Mouse (Mus musculus): ENCODE results near the gene Camk2d. TPM values are rescaled to one million over a fixed set of nuclear protein-coding genes. Genes with fewer than 3 reads are reported as not detected.
A peak's percentile ranks its signal among the peaks of the same experiment; 100 is the strongest.

Camk2d gene
- polyA plus RNA-seq, 1 experiment = 316 TPM

- no peak overlapping the region for H3K27ac ChIP-seq (ENCODE audit: insufficient read depth, low read depth, low read length)
- TF ChIP-seq POLR2A (IDR thresholded peaks at IDR 0.05; ENCODE audit: insufficient read depth, low read depth, low read length) (no peak), CTCF (IDR thresholded peaks at IDR 0.05; ENCODE audit: insufficient read depth, low read depth, low read length) (no peak)
- no peaks in the 10 kb centered on the region for H3K4me1 ChIP-seq (ENCODE audit: control insufficient read depth, insufficient read depth, low read length)
- WGBS = 84% methylated on average over 6 of the region's 6 CpGs
- no peak overlapping the region for H3K4me3 ChIP-seq (ENCODE audit: insufficient read depth, low read depth, low read length)
Observed at GRCm38 (mm10) chr3:126752978-126753377, 156.9 kb downstream of the Camk2d start.

- TF ChIP-seq CTCF (IDR thresholded peaks at IDR 0.05; ENCODE audit: insufficient read depth, low read depth, low read length) = no peak
- TF ChIP-seq POLR2A (IDR thresholded peaks at IDR 0.05; ENCODE audit: insufficient read depth, low read depth, low read length) = no peak
- Histone ChIP-seq H3K4me1 (ENCODE audit: control insufficient read depth, insufficient read depth, low read length) (no peaks in the 10 kb centered on the region), H3K4me3 (ENCODE audit: insufficient read depth, low read depth, low read length) (no peak overlapping the region), H3K27ac (ENCODE audit: insufficient read depth, low read depth, low read length) (no peak overlapping the region)
- WGBS = 90% methylated on average over 1 of the region's 1 CpGs
Observed at GRCm38 (mm10) chr3:126758398-126758797, 162.3 kb downstream of the Camk2d start.

GRCm38 (mm10) chr3:126760608-126761007, 164.5 kb downstream of the Camk2d start:
- no peaks in the 10 kb centered on the region for H3K4me1 ChIP-seq (ENCODE audit: control insufficient read depth, insufficient read depth, low read length)
- no peak overlapping the region for H3K27ac ChIP-seq (ENCODE audit: insufficient read depth, low read depth, low read length)
- TF ChIP-seq POLR2A (IDR thresholded peaks at IDR 0.05; ENCODE audit: insufficient read depth, low read depth, low read length) = no peak
- no peak for TF ChIP-seq CTCF (IDR thresholded peaks at IDR 0.05; ENCODE audit: insufficient read depth, low read depth, low read length)
- H3K4me3 ChIP-seq (ENCODE audit: insufficient read depth, low read depth, low read length) = no peak overlapping the region
- 83% methylated on average over 3 of the region's 3 CpGs for WGBS

- 91% methylated on average over 4 of the region's 4 CpGs for WGBS
- no peak for TF ChIP-seq CTCF (IDR thresholded peaks at IDR 0.05; ENCODE audit: insufficient read depth, low read depth, low read length)
- TF ChIP-seq POLR2A (IDR thresholded peaks at IDR 0.05; ENCODE audit: insufficient read depth, low read depth, low read length) = no peak
Observed at GRCm38 (mm10) chr3:126764745-126765144, 168.6 kb downstream of the Camk2d start.

GRCm38 (mm10) chr3:126770056-126770455, 174.0 kb downstream of the Camk2d start:
- WGBS = 80% methylated on average over 6 of the region's 6 CpGs

More at GRCm38 (mm10) chr3:126764745-126765144, 168.6 kb downstream of the Camk2d start:
- Histone ChIP-seq H3K4me1 (ENCODE audit: control insufficient read depth, insufficient read depth, low read length) (no peaks in the 10 kb centered on the region), H3K27ac (ENCODE audit: insufficient read depth, low read depth, low read length) (no peak overlapping the region), H3K4me3 (ENCODE audit: insufficient read depth, low read depth, low read length) (no peak overlapping the region)

GRCm38 (mm10) chr3:126771032-126771431, 174.9 kb downstream of the Camk2d start:
- TF ChIP-seq CTCF (IDR thresholded peaks at IDR 0.05; ENCODE audit: insufficient read depth, low read depth, low read length) (no peak), POLR2A (IDR thresholded peaks at IDR 0.05; ENCODE audit: insufficient read depth, low read depth, low read length) (no peak)
- H3K4me1 ChIP-seq (ENCODE audit: control insufficient read depth, insufficient read depth, low read length) = no peaks in the 10 kb centered on the region
- 88% methylated on average over 8 of the region's 8 CpGs for WGBS
- H3K4me3 ChIP-seq (ENCODE audit: insufficient read depth, low read depth, low read length) = no peak overlapping the region
- H3K27ac ChIP-seq (ENCODE audit: insufficient read depth, low read depth, low read length) = no peak overlapping the region

More at GRCm38 (mm10) chr3:126770056-126770455, 174.0 kb downstream of the Camk2d start:
- TF ChIP-seq POLR2A (IDR thresholded peaks at IDR 0.05; ENCODE audit: insufficient read depth, low read depth, low read length) (no peak), CTCF (IDR thresholded peaks at IDR 0.05; ENCODE audit: insufficient read depth, low read depth, low read length) (no peak)
- H3K27ac ChIP-seq (ENCODE audit: insufficient read depth, low read depth, low read length) = no peak overlapping the region
- H3K4me1 ChIP-seq (ENCODE audit: control insufficient read depth, insufficient read depth, low read length) = no peaks in the 10 kb centered on the region
- no peak overlapping the region for H3K4me3 ChIP-seq (ENCODE audit: insufficient read depth, low read depth, low read length)

- TF ChIP-seq CTCF (IDR thresholded peaks at IDR 0.05; ENCODE audit: insufficient read depth, low read depth, low read length) (peak; percentile 27; the same call in 1 of the 2 replicates), POLR2A (IDR thresholded peaks at IDR 0.05; ENCODE audit: insufficient read depth, low read depth, low read length) (no peak)
- Histone ChIP-seq H3K4me3 (ENCODE audit: insufficient read depth, low read depth, low read length) (no peak overlapping the region), H3K27ac (ENCODE audit: insufficient read depth, low read depth, low read length) (no peak overlapping the region), H3K4me1 (ENCODE audit: control insufficient read depth, insufficient read depth, low read length) (no peaks in the 10 kb centered on the region)
- WGBS = 29% methylated on average over 6 of the region's 6 CpGs
Observed at GRCm38 (mm10) chr3:126771541-126771940, 175.4 kb downstream of the Camk2d start.

GRCm38 (mm10) chr3:126776001-126776400, 179.9 kb downstream of the Camk2d start:
- peaks cover 2% of the 10 kb centered on the region; the same call in 1 of the 2 replicates for H3K4me1 ChIP-seq (ENCODE audit: control insufficient read depth, insufficient read depth, low read length)
- no peak overlapping the region for H3K27ac ChIP-seq (ENCODE audit: insufficient read depth, low read depth, low read length)
- no peak overlapping the region for H3K4me3 ChIP-seq (ENCODE audit: insufficient read depth, low read depth, low read length)
- TF ChIP-seq CTCF (IDR thresholded peaks at IDR 0.05; ENCODE audit: insufficient read depth, low read depth, low read length) (no peak), POLR2A (IDR thresholded peaks at IDR 0.05; ENCODE audit: insufficient read depth, low read depth, low read length) (no peak)

- WGBS = 98% methylated on average over 9 of the region's 9 CpGs
- TF ChIP-seq POLR2A (IDR thresholded peaks at IDR 0.05; ENCODE audit: insufficient read depth, low read depth, low read length) = no peak
- no peak for TF ChIP-seq CTCF (IDR thresholded peaks at IDR 0.05; ENCODE audit: insufficient read depth, low read depth, low read length)
- Histone ChIP-seq H3K4me3 (ENCODE audit: insufficient read depth, low read depth, low read length) (no peak overlapping the region), H3K27ac (ENCODE audit: insufficient read depth, low read depth, low read length) (no peak overlapping the region), H3K4me1 (ENCODE audit: control insufficient read depth, insufficient read depth, low read length) (peaks cover 2% of the 10 kb centered on the region; the same call in 1 of the 2 replicates)
Observed at GRCm38 (mm10) chr3:126777101-126777500, 181.0 kb downstream of the Camk2d start.

- Histone ChIP-seq H3K4me3 (ENCODE audit: insufficient read depth, low read depth, low read length) (no peak overlapping the region), H3K27ac (ENCODE audit: insufficient read depth, low read depth, low read length) (no peak overlapping the region), H3K4me1 (ENCODE audit: control insufficient read depth, insufficient read depth, low read length) (peaks cover 2% of the 10 kb centered on the region; the same call in 1 of the 2 replicates)
- 98% methylated on average over 1 of the region's 1 CpGs for WGBS
- TF ChIP-seq CTCF (IDR thresholded peaks at IDR 0.05; ENCODE audit: insufficient read depth, low read depth, low read length) = no peak
- no peak for TF ChIP-seq POLR2A (IDR thresholded peaks at IDR 0.05; ENCODE audit: insufficient read depth, low read depth, low read length)
Observed at GRCm38 (mm10) chr3:126777879-126778278, 181.8 kb downstream of the Camk2d start.

Measured in olfactory bulb, adult 2 months (tissue).